In the genomic region with DNA sequence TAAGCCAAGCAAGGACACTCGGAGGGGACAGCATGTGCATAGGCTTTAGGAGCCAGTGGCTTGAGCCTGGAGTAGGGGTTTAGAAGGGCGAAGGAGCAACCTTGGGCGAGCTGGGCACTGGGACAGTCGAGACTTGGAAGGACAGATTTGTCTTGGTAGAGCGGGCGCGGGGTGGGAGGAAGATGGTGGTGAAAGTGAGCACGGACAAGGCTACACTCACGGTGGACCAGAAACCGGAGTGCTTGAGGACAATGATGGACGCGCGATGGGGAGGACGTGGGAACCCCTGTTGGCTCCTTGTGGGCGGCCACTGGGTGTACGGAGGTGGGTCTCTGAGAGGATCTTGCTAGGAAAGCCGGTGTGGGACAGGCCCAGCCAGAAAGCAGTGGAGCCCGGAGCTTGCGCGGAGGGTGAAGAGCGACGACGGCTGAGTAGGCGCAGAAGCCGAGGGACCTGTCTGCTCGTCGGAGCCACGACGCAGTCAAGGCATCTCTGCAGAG, we compare ENCODE assay signal across 8 mouse cellular contexts. TPM values are rescaled to one million over a fixed set of nuclear protein-coding genes. Genes with fewer than 3 reads are reported as not detected.
DNase-seq lines count a peak whose midpoint lies in the region; ATAC-seq lines count a peak whose summit lies in the region.

No protein-coding gene starts in this region.

- peaks cover under 1% of the 10 kb centered on the region for H3K36me3 ChIP-seq in megakaryocyte, embryonic 14.5 days (replicated peaks; ENCODE audit: low read length)
- peaks cover 20% of the 10 kb centered on the region for H3K36me3 ChIP-seq in embryonic facial prominence, embryonic 12.5 days
- peaks cover 7% of the 10 kb centered on the region; the same call in 1 of the 2 replicates for H3K36me3 ChIP-seq in hindbrain, embryonic 15.5 days
- H3K36me3 ChIP-seq in midbrain, embryonic 16.5 days (ENCODE audit: control insufficient read depth, insufficient read depth, low read length): no peaks in the 10 kb centered on the region

- peak overlapping the region; percentile 92 for H3K9ac ChIP-seq in embryonic facial prominence, embryonic 12.5 days
- no peak overlapping the region for H3K9ac ChIP-seq in hindbrain, embryonic 15.5 days
- peak overlapping the region; percentile 69; the same call in 1 of the 2 replicates for H3K9ac ChIP-seq in midbrain, embryonic 16.5 days (ENCODE audit: low read depth, low read length)

- DNase-seq in left cerebral cortex, adult 18-20 months (ENCODE audit: low spot score in 2 of 2): no peak
- no peak for DNase-seq in cerebellum, adult 11-12 months
- DNase-seq in layer of hippocampus, adult 9-11 months: no peak

- H3K4me2 ChIP-seq in embryonic facial prominence, embryonic 12.5 days (replicated peaks): peak overlapping the region; percentile 79
- H3K4me2 ChIP-seq in hindbrain, embryonic 15.5 days: peak overlapping the region; percentile 91
- peak overlapping the region; percentile 84 for H3K4me2 ChIP-seq in midbrain, embryonic 16.5 days (ENCODE audit: low read length)

- peaks cover 96% of the 10 kb centered on the region for H3K27me3 ChIP-seq in megakaryocyte, embryonic 14.5 days (replicated peaks)
- H3K27me3 ChIP-seq in embryonic facial prominence, embryonic 12.5 days: peaks cover 33% of the 10 kb centered on the region
- H3K27me3 ChIP-seq in hindbrain, embryonic 15.5 days: peaks cover 79% of the 10 kb centered on the region
- H3K27me3 ChIP-seq in midbrain, embryonic 16.5 days (ENCODE audit: control insufficient read depth, insufficient read depth, low read depth, low read length): peaks cover 61% of the 10 kb centered on the region

- H3K9me3 ChIP-seq in megakaryocyte, embryonic 14.5 days: no peaks in the 10 kb centered on the region
- no peaks in the 10 kb centered on the region for H3K9me3 ChIP-seq in embryonic facial prominence, embryonic 12.5 days
- H3K9me3 ChIP-seq in hindbrain, embryonic 15.5 days: no peaks in the 10 kb centered on the region
- no peaks in the 10 kb centered on the region for H3K9me3 ChIP-seq in midbrain, embryonic 16.5 days (replicated peaks; ENCODE audit: control insufficient read depth, low read length, poor library complexity, severe bottlenecking)

- peaks cover 27% of the 10 kb centered on the region for H3K4me1 ChIP-seq in megakaryocyte, embryonic 14.5 days
- H3K4me1 ChIP-seq in embryonic facial prominence, embryonic 12.5 days: peaks cover 55% of the 10 kb centered on the region
- peaks cover 30% of the 10 kb centered on the region for H3K4me1 ChIP-seq in hindbrain, embryonic 15.5 days (replicated peaks)
- peaks cover 19% of the 10 kb centered on the region for H3K4me1 ChIP-seq in midbrain, embryonic 16.5 days (ENCODE audit: control insufficient read depth, insufficient read depth, low read length)

- WGBS in embryonic facial prominence, embryonic 12.5 days: 3% methylated on average over 29 of the region's 29 CpGs
- 5% methylated on average over 29 of the region's 29 CpGs for WGBS in hindbrain, embryonic 15.5 days
- WGBS in midbrain, embryonic 16.5 days: 4% methylated on average over 29 of the region's 29 CpGs

- no peak for ATAC-seq in megakaryocyte, adult 5-6 weeks (ENCODE audit: poor library complexity, severe bottlenecking)
- peak; percentile 12 for ATAC-seq in embryonic facial prominence, embryonic 12.5 days (ENCODE audit: insufficient number of reproducible peaks, insufficient read depth, low FRiP score, low TSS enrichment)
- ATAC-seq in hindbrain, embryonic 15.5 days (ENCODE audit: low FRiP score, low read depth): no peak
- no peak for ATAC-seq in midbrain, embryonic 16.5 days

- H3K4me3 ChIP-seq in megakaryocyte, embryonic 14.5 days (replicated peaks): peak overlapping the region; percentile 56
- peak overlapping the region; percentile 79 for H3K4me3 ChIP-seq in embryonic facial prominence, embryonic 12.5 days
- peak overlapping the region; percentile 50 for H3K4me3 ChIP-seq in hindbrain, embryonic 15.5 days
- H3K4me3 ChIP-seq in midbrain, embryonic 16.5 days (ENCODE audit: low read depth, low read length): peak overlapping the region; percentile 52

- H3K27ac ChIP-seq in embryonic facial prominence, embryonic 12.5 days: peak overlapping the region; percentile 96
- H3K27ac ChIP-seq in hindbrain, embryonic 15.5 days (replicated peaks): 0 out of 2 replicates have a peak overlapping the region, but pooled peaks have one; percentile 28
- H3K27ac ChIP-seq in midbrain, embryonic 16.5 days (ENCODE audit: low read length): no peak overlapping the region

RNA-seq across cellular contexts. Expression of gene Scarf2, which starts 0.8 kb away (rescaled TPM):
- polyA plus RNA-seq in megakaryocyte, embryonic 14.5 days (2012; ENCODE audit: insufficient read depth, low replicate concordance): 0.79 and 1.7 TPM in 2 replicates
- total RNA-seq in megakaryocyte, adult 5-6 weeks (2015): 0.07 TPM in 1 of 2 replicates, not detected in the other
- total RNA-seq in megakaryocyte, adult 5-6 weeks (2017): not detected in 2 replicates
- polyA plus RNA-seq in embryonic facial prominence, embryonic 12.5 days (2016; fragmentation: Nextera tagmentation; extraction: Ambion mirVana): 47.6 and 49.8 TPM in 2 replicates
- polyA plus RNA-seq in hindbrain, embryonic 15.5 days (2015; fragmentation: Nextera tagmentation; extraction: Ambion mirVana): 2.0 and 2.3 TPM in 2 replicates
- polyA plus RNA-seq in midbrain, embryonic 16.5 days (2015; fragmentation: Nextera tagmentation; extraction: Ambion mirVana): 0.88 and 1.2 TPM in 2 replicates
- total RNA-seq in left cerebral cortex, adult 18-20 months (2021): 1 to 10 TPM; 3.5 to 3.6 TPM

RNA-seq across cellular contexts. Expression of gene B830017H08Rik, which starts 35.1 kb away (rescaled TPM):
- polyA plus RNA-seq in megakaryocyte, embryonic 14.5 days (2012; ENCODE audit: insufficient read depth, low replicate concordance): 0.13 TPM in 1 of 2 replicates, not detected in the other
- total RNA-seq in megakaryocyte, adult 5-6 weeks (2015): not detected in 2 replicates
- not detected in 2 replicates for total RNA-seq in megakaryocyte, adult 5-6 weeks (2017)
- polyA plus RNA-seq in embryonic facial prominence, embryonic 12.5 days (2016; fragmentation: Nextera tagmentation; extraction: Ambion mirVana): 0.47 and 0.70 TPM in 2 replicates
- polyA plus RNA-seq in hindbrain, embryonic 15.5 days (2015; fragmentation: Nextera tagmentation; extraction: Ambion mirVana): 4.4 and 4.5 TPM in 2 replicates
- 3.8 and 4.2 TPM in 2 replicates for polyA plus RNA-seq in midbrain, embryonic 16.5 days (2015; fragmentation: Nextera tagmentation; extraction: Ambion mirVana)
- total RNA-seq in left cerebral cortex, adult 18-20 months (2021): 1 to 10 TPM; 2.9 to 3.6 TPM

RNA-seq across cellular contexts. Expression of gene Klhl22, which starts 38.4 kb away (rescaled TPM):
- polyA plus RNA-seq in megakaryocyte, embryonic 14.5 days (2012; ENCODE audit: insufficient read depth, low replicate concordance): 0.65 and 4.0 TPM in 2 replicates
- 5.0 and 6.9 TPM in 2 replicates for total RNA-seq in megakaryocyte, adult 5-6 weeks (2015)
- 7.0 and 8.3 TPM in 2 replicates for total RNA-seq in megakaryocyte, adult 5-6 weeks (2017)
- polyA plus RNA-seq in embryonic facial prominence, embryonic 12.5 days (2016; fragmentation: Nextera tagmentation; extraction: Ambion mirVana): 92.6 and 94.5 TPM in 2 replicates
- 85.1 and 95.0 TPM in 2 replicates for polyA plus RNA-seq in hindbrain, embryonic 15.5 days (2015; fragmentation: Nextera tagmentation; extraction: Ambion mirVana)
- 86.0 and 89.4 TPM in 2 replicates for polyA plus RNA-seq in midbrain, embryonic 16.5 days (2015; fragmentation: Nextera tagmentation; extraction: Ambion mirVana)
- 100 to 1,000 TPM in 1 of 2 experiments, 10 to 100 TPM in 1; 96.9 to 103 TPM for total RNA-seq in left cerebral cortex, adult 18-20 months (2021)

RNA-seq across cellular contexts. Expression of gene Car15, which starts 40.3 kb away (rescaled TPM):
- 3.2 TPM in 1 of 2 replicates, not detected in the other for polyA plus RNA-seq in megakaryocyte, embryonic 14.5 days (2012; ENCODE audit: insufficient read depth, low replicate concordance)
- total RNA-seq in megakaryocyte, adult 5-6 weeks (2015): 4.1 and 6.1 TPM in 2 replicates
- 1.7 and 2.3 TPM in 2 replicates for total RNA-seq in megakaryocyte, adult 5-6 weeks (2017)
- 2.6 and 3.3 TPM in 2 replicates for polyA plus RNA-seq in embryonic facial prominence, embryonic 12.5 days (2016; fragmentation: Nextera tagmentation; extraction: Ambion mirVana)
- 3.1 and 5.4 TPM in 2 replicates for polyA plus RNA-seq in hindbrain, embryonic 15.5 days (2015; fragmentation: Nextera tagmentation; extraction: Ambion mirVana)
- polyA plus RNA-seq in midbrain, embryonic 16.5 days (2015; fragmentation: Nextera tagmentation; extraction: Ambion mirVana): 3.3 and 4.4 TPM in 2 replicates
- 1 to 10 TPM; 8.9 to 9.1 TPM for total RNA-seq in left cerebral cortex, adult 18-20 months (2021)

Comparison
In these comparisons a context has a peak if more than half of its experiments do, and no peak if none do; other contexts are left out.
1. RNA of gene Scarf2, which starts 0.8 kb away (polyA plus RNA-seq): 47.6 to 49.8 TPM in embryonic facial prominence, embryonic 12.5 days; 2.0 to 2.3 TPM in hindbrain, embryonic 15.5 days, 0.88 to 1.2 TPM in midbrain, embryonic 16.5 days and 0.79 to 1.7 TPM in megakaryocyte, embryonic 14.5 days; every median in the first group is over 10 times any median in the second.
2. RNA of gene Klhl22, which starts 38.4 kb away (polyA plus RNA-seq): 85.1 to 95.0 TPM in hindbrain, embryonic 15.5 days, 92.6 to 94.5 TPM in embryonic facial prominence, embryonic 12.5 days and 86.0 to 89.4 TPM in midbrain, embryonic 16.5 days; 0.65 to 4.0 TPM in megakaryocyte, embryonic 14.5 days; every median in the first group is over 10 times any median in the second.
3. Peak in every context shown above with its lines, with median percentiles within 50 percentile points of each other: H3K4me3 ChIP-seq and H3K4me2 ChIP-seq.